Mouse (Mus musculus): ENCODE measurements around the gene Olfr446. TPM values are rescaled to one million over a fixed set of nuclear protein-coding genes. Genes with fewer than 3 reads are reported as not detected.

Olfr446 gene
- not detected for total RNA-seq (2021)
- long read RNA-seq, experiment 1: 0 reads
- long read RNA-seq, experiment 2: 0 reads

DNA sequence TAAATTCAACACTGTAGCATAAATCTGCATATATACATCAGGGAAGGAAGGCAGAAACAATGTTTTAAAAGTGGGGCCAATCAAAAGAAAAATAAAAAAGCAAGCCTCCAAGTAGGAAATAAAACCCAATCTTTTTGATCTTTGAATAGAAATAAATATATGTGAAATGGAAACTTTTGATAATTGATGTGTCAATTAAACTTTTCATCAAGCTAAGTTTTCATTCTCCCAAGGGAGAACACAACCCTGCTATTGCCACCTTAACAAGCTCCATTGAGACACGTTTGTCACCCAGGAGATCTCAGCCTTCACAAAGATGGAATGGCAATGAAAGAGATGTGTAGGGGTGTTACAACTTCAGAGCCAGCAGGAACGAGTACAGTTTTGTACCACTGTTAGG is at the start of gene Olfr446:
Gene Olfr446 (plus strand): TSS at position 301 of the 400 bp plus-strand sequence.
- no peak for DNase-seq

DNA sequence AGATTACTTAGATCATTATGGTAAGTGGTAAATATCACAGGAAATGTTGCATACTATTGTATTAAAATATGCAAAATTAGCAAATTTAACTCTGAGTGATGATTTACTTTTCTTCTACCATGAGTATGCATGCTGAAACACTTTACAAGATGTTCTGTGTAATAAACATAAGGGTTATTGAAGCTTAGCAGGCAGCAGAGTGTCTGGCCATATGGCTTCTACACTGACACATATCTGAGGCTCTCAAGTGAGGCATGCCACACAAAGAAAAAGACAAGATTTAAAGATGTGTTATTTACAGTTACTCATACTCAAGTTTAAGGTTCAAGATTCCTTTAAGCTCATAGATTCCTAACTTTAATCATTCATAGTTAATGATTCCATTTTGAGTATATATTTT is 44.9 kb upstream of the Olfr446 start:
- DNase-seq: no peak

DNA sequence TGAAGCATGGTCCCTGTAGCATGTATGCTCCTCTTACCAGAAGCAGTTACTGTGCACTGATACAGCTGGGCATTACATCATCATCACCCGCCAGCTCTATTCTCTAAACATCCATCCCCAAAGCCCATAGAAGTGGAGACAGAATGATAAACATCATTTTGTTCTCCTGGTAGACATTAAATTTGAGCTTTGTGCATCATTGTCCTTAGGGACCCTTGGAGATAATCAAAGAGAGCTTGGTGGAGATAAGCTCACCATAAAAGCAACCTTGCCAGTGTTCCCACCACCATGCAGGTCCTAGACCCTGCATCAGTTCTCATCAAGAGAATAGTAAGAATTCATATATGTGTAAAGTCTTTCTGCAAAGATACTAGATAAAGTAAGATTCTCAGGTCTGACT is 31.0 kb upstream of the Olfr446 start, which contains the start of gene Olfr448:
Gene Olfr448 (plus strand): TSS at position 301 of the 400 bp plus-strand sequence.
- no peak for DNase-seq

DNA sequence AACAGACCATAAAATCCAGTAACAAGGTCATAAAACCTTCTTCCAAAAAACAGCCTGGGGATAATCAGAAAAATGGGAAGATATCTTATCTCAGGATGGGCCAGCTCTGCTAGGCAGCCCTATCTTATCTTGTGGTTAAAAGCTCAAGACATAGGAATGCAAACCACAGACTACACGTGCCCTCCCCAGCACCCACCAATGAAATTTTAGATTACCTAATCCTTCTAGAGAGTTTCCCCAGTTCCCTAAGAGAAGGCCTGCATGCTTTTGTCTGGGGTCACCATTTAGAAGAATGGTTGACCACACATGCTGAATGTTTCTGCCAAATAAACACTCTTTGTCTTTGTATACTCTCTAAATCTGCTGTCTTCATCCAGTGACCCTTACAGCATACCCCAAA is 20.8 kb upstream of the Olfr446 start:
- no peak for DNase-seq

DNA sequence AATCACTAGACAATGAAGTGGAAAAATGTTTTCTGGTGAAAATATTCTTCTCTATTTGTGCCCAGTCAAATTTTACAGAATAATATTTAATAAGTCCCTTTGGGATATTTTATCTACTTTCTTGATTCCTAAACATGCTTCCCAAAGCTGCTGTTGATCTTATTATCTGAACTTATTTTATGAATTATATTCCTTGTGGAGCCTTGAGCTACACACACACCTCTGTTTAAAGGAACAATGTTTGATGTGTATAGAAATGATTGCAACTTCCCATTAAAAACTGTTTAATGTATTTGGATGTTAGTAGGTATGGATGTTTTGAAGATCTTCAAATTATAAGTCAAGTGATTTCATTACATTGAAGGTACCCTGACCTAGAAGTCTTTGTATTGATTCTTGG is 12.6 kb upstream of the Olfr446 start, which contains the start of gene Olfr447:
Gene Olfr447 (plus strand): TSS at position 301 of the 400 bp plus-strand sequence.
- no peak for DNase-seq

DNA sequence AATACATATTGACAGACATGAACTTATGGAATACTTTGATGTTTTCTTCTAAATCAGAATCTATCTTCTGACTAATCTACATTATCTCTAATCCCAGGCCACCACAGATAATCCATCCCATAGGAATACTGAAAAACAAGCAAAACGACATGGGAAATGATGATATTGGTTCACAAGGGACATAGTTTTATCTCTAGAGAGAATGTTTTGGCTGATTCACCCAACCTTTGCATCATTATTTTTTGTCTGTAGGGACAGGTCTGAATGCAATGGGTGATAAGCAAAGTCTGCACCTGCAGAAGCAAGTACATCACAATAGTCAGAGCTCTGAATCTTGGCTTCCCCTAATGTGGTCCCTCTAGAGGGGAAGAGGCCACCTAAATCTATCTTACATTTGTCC is 27.6 kb downstream of the Olfr446 start, which contains the start of gene Olfr444:
Gene Olfr444 (plus strand): TSS at position 301 of the 400 bp plus-strand sequence.
- DNase-seq: no peak

DNA sequence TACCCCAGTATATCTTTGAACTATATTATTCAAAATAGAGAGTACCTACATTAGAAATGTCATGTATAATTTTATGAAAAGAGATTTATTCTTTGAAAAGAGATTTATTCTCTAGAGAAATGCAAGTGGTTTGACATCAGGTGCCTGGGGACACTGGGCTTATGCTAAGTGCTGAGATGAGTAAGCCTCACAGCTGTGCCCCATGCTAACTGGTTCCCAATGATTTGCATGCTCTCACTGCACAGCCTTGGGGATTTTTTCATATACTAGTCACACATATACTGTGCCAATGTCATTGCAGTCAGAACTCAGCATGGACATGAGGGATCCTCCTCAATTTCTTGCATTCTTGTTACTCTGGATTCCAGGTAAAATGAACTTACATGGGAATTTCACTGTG is 59.2 kb downstream of the Olfr446 start:
- no peak for DNase-seq

Other genes with a start within 250 kb of the Olfr446 start
- 1 to 10 TPM; 7.4 to 8.1 TPM for gene Tcaf1, start 211.3 kb upstream of the Olfr446 start, total RNA-seq (2021)
- not detected for gene Olfr453, start 182.0 kb upstream of the Olfr446 start, total RNA-seq (2021)
- not detected for gene Olfr38, start 165.0 kb upstream of the Olfr446 start, total RNA-seq (2021)
- not detected for gene Olfr452, start 136.3 kb upstream of the Olfr446 start, total RNA-seq (2021)
- not detected for gene Olfr450, start 109.4 kb upstream of the Olfr446 start, total RNA-seq (2021)
- not detected for gene Olfr449, start 87.0 kb upstream of the Olfr446 start, total RNA-seq (2021)
- not detected for gene Olfr448, start 30.9 kb upstream of the Olfr446 start, total RNA-seq (2021)
- gene Olfr447, start 12.5 kb upstream of the Olfr446 start, total RNA-seq (2021): not detected
- not detected for gene Olfr444, start 27.7 kb downstream of the Olfr446 start, total RNA-seq (2021)
- not detected for gene Olfr441, start 185.0 kb downstream of the Olfr446 start, total RNA-seq (2021)
- not detected for gene Olfr237-ps1, start 225.2 kb downstream of the Olfr446 start, total RNA-seq (2021)
- gene Olfr437, start 241.9 kb downstream of the Olfr446 start, total RNA-seq (2021): not detected

Data from heart, adult 18-20 months (tissue).